Mouse (Mus musculus) bone marrow macrophage, adult 2 months (primary cell): ENCODE data around the gene Prkn.

Source experiments
- CTCF ChIP-seq: IDR thresholded peaks from 2 replicates; pipeline ENCODE4 v1.5.1; 2012; ENCODE audit warnings: low read depth, mild to moderate bottlenecking, low read length, moderate library complexity
- POLR2A ChIP-seq: IDR thresholded peaks from 2 replicates; pipeline ENCODE4 v1.6.1; 2012; ENCODE audit warnings: mild to moderate bottlenecking, low read depth, low read length, borderline replicate concordance

- no peak for TF ChIP-seq CTCF
- TF ChIP-seq POLR2A, result no peak
These were observed 664.3 kb downstream of the Prkn start for GRCm38 (mm10) chr17:11504496-11504895.
